Mouse (Mus musculus): ENCODE results near the gene Nos3.

GRCm38 (mm10) chr5:24328813-24329211, 35.8 kb upstream of the Nos3 start:
- TF ChIP-seq CTCF (IDR thresholded peaks at IDR 0.05; ENCODE audit: insufficient read depth, low read length) = no peak
- no peak for TF ChIP-seq POLR2A (IDR thresholded peaks at IDR 0.05; ENCODE audit: borderline replicate concordance, extremely low read depth, low read depth, low read length)

All from lung, adult 2 months (tissue).